Mouse (Mus musculus): ENCODE measurements around the gene Adal.
"Not testable (repeated sequence)": the region's sequence is repeated elsewhere in the genome, so short reads cannot be mapped to it uniquely, and the experiment has no call there.

DNA sequence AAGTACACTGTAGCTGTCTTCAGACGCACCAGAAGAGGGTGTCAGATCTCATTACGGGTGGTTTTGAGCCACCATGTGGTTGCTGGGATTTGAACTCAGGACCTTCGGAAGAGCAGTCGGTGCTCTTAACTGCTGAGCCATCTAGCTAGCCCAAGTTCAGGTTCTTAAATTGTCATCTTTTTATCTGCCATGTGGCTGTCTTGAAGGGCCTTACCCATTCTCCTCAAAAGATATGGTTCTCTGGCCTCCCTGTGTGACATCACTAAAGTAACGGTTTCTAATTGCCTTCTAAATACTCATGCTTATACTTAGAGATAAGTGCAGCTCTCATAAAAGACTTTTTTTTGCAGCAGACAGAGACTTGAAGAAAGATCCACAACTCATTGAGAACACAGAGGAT lies 13.9 kb upstream of the Adal start:
- not testable (repeated sequence) for TF ChIP-seq CTCF (IDR thresholded peaks at IDR 0.05; ENCODE audit: borderline replicate concordance, extremely low read depth, insufficient read depth, insufficient read length); POLR2A (IDR thresholded peaks at IDR 0.05; ENCODE audit: borderline replicate concordance, extremely low read depth, insufficient read depth, insufficient read length, poor library complexity, severe bottlenecking)
